Mouse (Mus musculus) embryonic facial prominence, embryonic 12.5 days (tissue): ENCODE results near the gene Clk2. TPM values are rescaled to one million over a fixed set of nuclear protein-coding genes. Genes with fewer than 3 reads are reported as not detected.

Experiments used
- ATAC-seq: fragments of 200-750 bp; cut with Nextera tagmentation; 2 replicates; pipeline ENCODE4 v1.8.0; 2017; ENCODE audit not compliant: insufficient number of reproducible peaks, insufficient read depth, low FRiP score, low TSS enrichment
- H3K27ac ChIP-seq: fragments of 300-500 bp; sonication (generic); 2 replicates; pipeline ENCODE4 v1.5.1; 2016; ENCODE audit warnings: mild to moderate bottlenecking
- H3K27me3 ChIP-seq: fragments of 300-500 bp; sonication (generic); 2 replicates; pipeline ENCODE4 v1.6.1; 2016; ENCODE audit warnings: mild to moderate bottlenecking, moderate library complexity
- H3K36me3 ChIP-seq: fragments of 300-500 bp; sonication (generic); 2 replicates; pipeline ENCODE4 v1.6.1; 2016; ENCODE audit warnings: mild to moderate bottlenecking
- H3K4me1 ChIP-seq: fragments of 300-500 bp; sonication (generic); 2 replicates; pipeline ENCODE4 v1.6.1; 2016
- H3K4me2 ChIP-seq: fragments of 300-500 bp; sonication (generic); replicated peaks from 2 replicates; pipeline ENCODE4 v1.6.1; 2016; ENCODE audit warnings: mild to moderate bottlenecking, moderate library complexity
- H3K4me3 ChIP-seq: fragments of 300-500 bp; sonication (generic); 2 replicates; pipeline ENCODE4 v1.5.1; 2016; ENCODE audit warnings: mild to moderate bottlenecking
- H3K9ac ChIP-seq: fragments of 300-500 bp; sonication (generic); 2 replicates; pipeline ENCODE4 v1.6.1; 2016; ENCODE audit warnings: mild to moderate bottlenecking, moderate library complexity
- H3K9me3 ChIP-seq: fragments of 300-500 bp; sonication (generic); 2 replicates; pipeline ENCODE4 v1.6.1; 2016; ENCODE audit warnings: mild to moderate bottlenecking, moderate library complexity
- WGBS: fragments of 180-500 bp; shearing (Covaris S2); methylation state at CpG from one replicate; pipeline ENCODE4 v1.1.7; 2016; 5-methylcytosine and 5-hydroxymethylcytosine counted together
- polyA plus RNA-seq: library from polyadenylated mRNA; unstranded; fragments of >200 nt; fragmentation: Nextera tagmentation; extraction: Ambion mirVana; gene quantifications from 2 replicates; pipeline ENCODE4 v1.2.1, GENCODE M21; 2016

Clk2 gene
- polyA plus RNA-seq, 1 experiment from 2014 or later, result 52.6 TPM

- WGBS, result 6% methylated on average over 33 of the region's 33 CpGs
- H3K9ac ChIP-seq, result peak overlapping the region; percentile 50
Observed at GRCm38 (mm10) chr3:89195979-89196877, 31.6 kb downstream of the Clk2 start.

GRCm38 (mm10) chr3:89199839-89200238 is 35.2 kb downstream of the Clk2 start:
- 74% methylated on average over 3 of the region's 3 CpGs for WGBS

More at GRCm38 (mm10) chr3:89195979-89196877, 31.6 kb downstream of the Clk2 start:
- Histone ChIP-seq H3K4me1 (peaks cover 9% of the 10 kb centered on the region), H3K4me2 (peak overlapping the region; percentile 53), H3K27ac (peak overlapping the region; percentile 80), H3K9me3 (no peaks in the 10 kb centered on the region), H3K36me3 (no peaks in the 10 kb centered on the region), H3K4me3 (peak overlapping the region; percentile 38), H3K27me3 (no peaks in the 10 kb centered on the region)
- ATAC-seq, result peak; percentile 93

GRCm38 (mm10) chr3:89202253-89203141 is 37.9 kb downstream of the Clk2 start, which contains the start of gene Gba:
Gene Gba (plus strand): TSS chr3:89202928.
- peak within 1 kb of the TSS; percentile 55 for H3K4me2 ChIP-seq
- H3K36me3 ChIP-seq, result peaks cover 28% of the 10 kb centered on the region
- ATAC-seq, result peak; percentile 67
- no peak within 1 kb of the TSS for H3K27ac ChIP-seq
- 26% methylated on average over 13 of the region's 13 CpGs for WGBS
- peaks cover 4% of the 10 kb centered on the region for H3K4me1 ChIP-seq
- H3K27me3 ChIP-seq, result no peaks in the 10 kb centered on the region
- H3K4me3 ChIP-seq, result peak within 1 kb of the TSS; percentile 51
- no peaks in the 10 kb centered on the region for H3K9me3 ChIP-seq
- peak within 1 kb of the TSS; percentile 47 for H3K9ac ChIP-seq

More at GRCm38 (mm10) chr3:89199839-89200238, 35.2 kb downstream of the Clk2 start:
- no peak overlapping the region for H3K4me2 ChIP-seq
- no peak for ATAC-seq
- H3K9me3 ChIP-seq, result no peaks in the 10 kb centered on the region
- no peak overlapping the region for H3K4me3 ChIP-seq
- H3K36me3 ChIP-seq, result 0 out of 2 replicates have a peak, but pooled peaks cover 1% of the 10 kb centered on the region
- H3K4me1 ChIP-seq, result peaks cover 13% of the 10 kb centered on the region
- H3K27me3 ChIP-seq, result no peaks in the 10 kb centered on the region
- no peak overlapping the region for H3K9ac ChIP-seq
- no peak overlapping the region for H3K27ac ChIP-seq

GRCm38 (mm10) chr3:89203142-89203514 is 38.5 kb downstream of the Clk2 start:
- no peak overlapping the region for H3K27ac ChIP-seq
- H3K27me3 ChIP-seq, result no peaks in the 10 kb centered on the region
- no peaks in the 10 kb centered on the region for H3K9me3 ChIP-seq
- H3K4me2 ChIP-seq, result peak overlapping the region; percentile 55
- 42% methylated on average over 5 of the region's 5 CpGs for WGBS
- H3K9ac ChIP-seq, result peak overlapping the region; percentile 47
- peak overlapping the region; percentile 51 for H3K4me3 ChIP-seq
- H3K36me3 ChIP-seq, result peaks cover 34% of the 10 kb centered on the region
- peaks cover 4% of the 10 kb centered on the region for H3K4me1 ChIP-seq
- no peak for ATAC-seq

GRCm38 (mm10) chr3:89206079-89206478 is 41.5 kb downstream of the Clk2 start:
- Histone ChIP-seq H3K9ac (no peak overlapping the region), H3K9me3 (no peaks in the 10 kb centered on the region), H3K36me3 (peaks cover 60% of the 10 kb centered on the region), H3K4me3 (no peak overlapping the region), H3K27me3 (no peaks in the 10 kb centered on the region), H3K4me2 (no peak overlapping the region), H3K27ac (no peak overlapping the region), H3K4me1 (peaks cover 4% of the 10 kb centered on the region)
- WGBS, result 95% methylated on average over 7 of the region's 7 CpGs
- ATAC-seq, result no peak

- Histone ChIP-seq H3K27ac (no peak overlapping the region), H3K9ac (no peak overlapping the region), H3K36me3 (peaks cover 60% of the 10 kb centered on the region), H3K9me3 (no peaks in the 10 kb centered on the region), H3K4me1 (peaks cover 4% of the 10 kb centered on the region), H3K27me3 (no peaks in the 10 kb centered on the region), H3K4me3 (no peak overlapping the region), H3K4me2 (no peak overlapping the region)
- 86% methylated on average over 2 of the region's 2 CpGs for WGBS
- no peak for ATAC-seq
Observed at GRCm38 (mm10) chr3:89206695-89207094, 42.1 kb downstream of the Clk2 start.

GRCm38 (mm10) chr3:89208075-89208657 is 43.6 kb downstream of the Clk2 start:
- Histone ChIP-seq H3K4me3 (no peak overlapping the region), H3K4me1 (peaks cover 10% of the 10 kb centered on the region), H3K9ac (no peak overlapping the region), H3K36me3 (peaks cover 60% of the 10 kb centered on the region), H3K27ac (no peak overlapping the region), H3K9me3 (no peaks in the 10 kb centered on the region), H3K4me2 (no peak overlapping the region), H3K27me3 (no peaks in the 10 kb centered on the region)
- no peak for ATAC-seq
- WGBS, result 93% methylated on average over 13 of the region's 13 CpGs

GRCm38 (mm10) chr3:89208736-89209135 is 44.1 kb downstream of the Clk2 start:
- no peak for ATAC-seq
- peaks cover 60% of the 10 kb centered on the region for H3K36me3 ChIP-seq

GRCm38 (mm10) chr3:89209731-89210130 is 45.1 kb downstream of the Clk2 start:
- H3K27ac ChIP-seq, result no peak overlapping the region
- H3K9ac ChIP-seq, result no peak overlapping the region
- H3K27me3 ChIP-seq, result no peaks in the 10 kb centered on the region
- H3K9me3 ChIP-seq, result no peaks in the 10 kb centered on the region
- ATAC-seq, result no peak
- H3K4me1 ChIP-seq, result peaks cover 7% of the 10 kb centered on the region; the same call in 1 of the 2 replicates
- H3K4me3 ChIP-seq, result no peak overlapping the region
- WGBS, result 84% methylated on average over 7 of the region's 7 CpGs
- peaks cover 60% of the 10 kb centered on the region for H3K36me3 ChIP-seq
- H3K4me2 ChIP-seq, result no peak overlapping the region

More at GRCm38 (mm10) chr3:89208736-89209135, 44.1 kb downstream of the Clk2 start:
- Histone ChIP-seq H3K27ac (no peak overlapping the region), H3K4me2 (no peak overlapping the region), H3K4me1 (peaks cover 7% of the 10 kb centered on the region; the same call in 1 of the 2 replicates), H3K4me3 (no peak overlapping the region), H3K27me3 (no peaks in the 10 kb centered on the region), H3K9ac (no peak overlapping the region), H3K9me3 (no peaks in the 10 kb centered on the region)
- 87% methylated on average over 6 of the region's 6 CpGs for WGBS

- no peak overlapping the region for H3K27ac ChIP-seq
- no peak overlapping the region for H3K4me3 ChIP-seq
- WGBS, result 87% methylated on average over 13 of the region's 13 CpGs
- H3K4me2 ChIP-seq, result no peak overlapping the region
- H3K36me3 ChIP-seq, result peaks cover 55% of the 10 kb centered on the region
- H3K4me1 ChIP-seq, result peaks cover 11% of the 10 kb centered on the region
- H3K9ac ChIP-seq, result no peak overlapping the region
- H3K9me3 ChIP-seq, result no peaks in the 10 kb centered on the region
- ATAC-seq, result no peak
- H3K27me3 ChIP-seq, result no peaks in the 10 kb centered on the region
Observed at GRCm38 (mm10) chr3:89210162-89210561, 45.6 kb downstream of the Clk2 start.

- Histone ChIP-seq H3K27ac (no peak overlapping the region), H3K9ac (no peak overlapping the region), H3K27me3 (no peaks in the 10 kb centered on the region), H3K4me1 (peaks cover 17% of the 10 kb centered on the region), H3K4me2 (no peak overlapping the region), H3K36me3 (peaks cover 50% of the 10 kb centered on the region), H3K4me3 (no peak overlapping the region), H3K9me3 (no peaks in the 10 kb centered on the region)
- WGBS, result 86% methylated on average over 7 of the region's 7 CpGs
- ATAC-seq, result no peak
Observed at GRCm38 (mm10) chr3:89210731-89211130, 46.1 kb downstream of the Clk2 start.
